Mouse (Mus musculus) liver, embryonic 16.5 days (tissue): ENCODE data around the gene Akap8l. TPM values are rescaled to one million over a fixed set of nuclear protein-coding genes. Genes with fewer than 3 reads are reported as not detected.

Experiments
- ATAC-seq: fragments of 200-750 bp; cut with Nextera tagmentation; 2 replicates; pipeline ENCODE4 v1.8.0; 2017; ENCODE audit warnings: low read depth, mild to moderate bottlenecking, moderate number of reproducible peaks, moderate library complexity
- H3K27ac ChIP-seq: fragments of 300-500 bp; sonication (generic); 2 replicates; pipeline ENCODE4 v1.5.1; 2014; ENCODE audit warnings: mild to moderate bottlenecking, low read length
- H3K27me3 ChIP-seq: fragments of 300-500 bp; sonication (generic); 2 replicates; pipeline ENCODE4 v1.6.1; 2014; ENCODE audit warnings: low read depth, low read length, mixed read lengths; ENCODE audit not compliant: control insufficient read depth, insufficient read depth
- H3K36me3 ChIP-seq: fragments of 300-500 bp; sonication (generic); 2 replicates; pipeline ENCODE4 v1.6.1; 2014; ENCODE audit warnings: mild to moderate bottlenecking; ENCODE audit not compliant: control insufficient read depth, insufficient read depth
- H3K4me1 ChIP-seq: fragments of 300-500 bp; sonication (generic); 2 replicates; pipeline ENCODE4 v1.6.1; 2014; ENCODE audit warnings: low read depth, low read length, mixed read lengths; ENCODE audit not compliant: control insufficient read depth
- H3K4me2 ChIP-seq: fragments of 300-500 bp; sonication (generic); 2 replicates; pipeline ENCODE4 v1.6.1; 2014; ENCODE audit warnings: low read depth, low read length, mixed read lengths
- H3K4me3 ChIP-seq: fragments of 300-500 bp; sonication (generic); 2 replicates; pipeline ENCODE4 v1.5.1; 2014; ENCODE audit warnings: low read depth, mild to moderate bottlenecking, low read length
- H3K9ac ChIP-seq: fragments of 300-500 bp; sonication (generic); 2 replicates; pipeline ENCODE4 v1.6.1; 2014; ENCODE audit warnings: low read depth, low read length
- H3K9me3 ChIP-seq: fragments of 300-500 bp; sonication (generic); replicated peaks from 2 replicates; pipeline ENCODE4 v1.6.1; 2016; ENCODE audit warnings: low read length; ENCODE audit not compliant: control insufficient read depth
- WGBS: fragments of 180-500 bp; shearing (Covaris S2); extraction: QIAGEN DNeasy Blood & Tissue Kit; methylation state at CpG from one replicate; pipeline ENCODE4 v1.1.7; 2014; ENCODE audit not compliant: insufficient replicate concordance; 5-methylcytosine and 5-hydroxymethylcytosine counted together
- polyA plus RNA-seq: library from polyadenylated mRNA; unstranded; fragments of >200 nt; fragmentation: Nextera tagmentation; extraction: Ambion mirVana; gene quantifications from 2 replicates; pipeline ENCODE4 v1.2.1, GENCODE M21; 2015

Gene Akap8l
- 37.9 and 42.2 TPM in 2 replicates for polyA plus RNA-seq

GRCm38 (mm10) chr17:32350382-32350983, at the start of gene Akap8l:
Akap8l (minus strand) TSS chr17:32350607.
- peak within 1 kb of the TSS; percentile 97 for H3K4me2 ChIP-seq
- peak within 1 kb of the TSS; percentile 68 for H3K4me3 ChIP-seq
- no peaks in the 10 kb centered on the region for H3K27me3 ChIP-seq
- under 1% methylated on average over 37 of the region's 37 CpGs for WGBS
- H3K36me3 ChIP-seq = peaks cover 11% of the 10 kb centered on the region
- ATAC-seq = peak; percentile 95
- peak within 1 kb of the TSS; percentile 73 for H3K9ac ChIP-seq
- H3K9me3 ChIP-seq = no peaks in the 10 kb centered on the region
- peaks cover 25% of the 10 kb centered on the region for H3K4me1 ChIP-seq
- H3K27ac ChIP-seq = peak within 1 kb of the TSS; percentile 87

GRCm38 (mm10) chr17:32396266-32396665, 45.9 kb upstream of the Akap8l start:
- no peak overlapping the region; the same call in 1 of the 2 replicates for H3K4me3 ChIP-seq

GRCm38 (mm10) chr17:32393944-32394343, 43.5 kb upstream of the Akap8l start:
- no peaks in the 10 kb centered on the region for H3K36me3 ChIP-seq
- peaks cover 10% of the 10 kb centered on the region for H3K27me3 ChIP-seq
- no peak overlapping the region for H3K4me3 ChIP-seq
- H3K9ac ChIP-seq = no peak overlapping the region
- no peak overlapping the region for H3K4me2 ChIP-seq
- no peak for ATAC-seq
- H3K27ac ChIP-seq = no peak overlapping the region
- H3K9me3 ChIP-seq = no peaks in the 10 kb centered on the region
- peaks cover 10% of the 10 kb centered on the region for H3K4me1 ChIP-seq
- WGBS = 68% methylated on average over 10 of the region's 10 CpGs

More at GRCm38 (mm10) chr17:32396266-32396665, 45.9 kb upstream of the Akap8l start:
- H3K9ac ChIP-seq = no peak overlapping the region
- H3K4me2 ChIP-seq = peak overlapping the region; percentile 0; the same call in 1 of the 2 replicates
- WGBS = 66% methylated on average over 37 of the region's 37 CpGs
- H3K27me3 ChIP-seq = peaks cover 10% of the 10 kb centered on the region
- peaks cover 6% of the 10 kb centered on the region for H3K4me1 ChIP-seq
- H3K27ac ChIP-seq = no peak overlapping the region
- H3K9me3 ChIP-seq = no peaks in the 10 kb centered on the region
- no peak for ATAC-seq
- H3K36me3 ChIP-seq = no peaks in the 10 kb centered on the region

GRCm38 (mm10) chr17:32389101-32389659, 38.8 kb upstream of the Akap8l start, which contains the start of gene Wiz:
Wiz (minus strand) TSS chr17:32389439.
- Histone ChIP-seq H3K27ac (peak within 1 kb of the TSS; percentile 73), H3K4me3 (peak within 1 kb of the TSS; percentile 79), H3K4me2 (peak within 1 kb of the TSS; percentile 99), H3K9me3 (no peaks in the 10 kb centered on the region), H3K27me3 (no peaks in the 10 kb centered on the region), H3K36me3 (no peaks in the 10 kb centered on the region), H3K9ac (peak within 1 kb of the TSS; percentile 78), H3K4me1 (peaks cover 26% of the 10 kb centered on the region)
- peak; percentile 85 for ATAC-seq
- WGBS = 0% methylated on average over 23 of the region's 44 CpGs

DNA sequence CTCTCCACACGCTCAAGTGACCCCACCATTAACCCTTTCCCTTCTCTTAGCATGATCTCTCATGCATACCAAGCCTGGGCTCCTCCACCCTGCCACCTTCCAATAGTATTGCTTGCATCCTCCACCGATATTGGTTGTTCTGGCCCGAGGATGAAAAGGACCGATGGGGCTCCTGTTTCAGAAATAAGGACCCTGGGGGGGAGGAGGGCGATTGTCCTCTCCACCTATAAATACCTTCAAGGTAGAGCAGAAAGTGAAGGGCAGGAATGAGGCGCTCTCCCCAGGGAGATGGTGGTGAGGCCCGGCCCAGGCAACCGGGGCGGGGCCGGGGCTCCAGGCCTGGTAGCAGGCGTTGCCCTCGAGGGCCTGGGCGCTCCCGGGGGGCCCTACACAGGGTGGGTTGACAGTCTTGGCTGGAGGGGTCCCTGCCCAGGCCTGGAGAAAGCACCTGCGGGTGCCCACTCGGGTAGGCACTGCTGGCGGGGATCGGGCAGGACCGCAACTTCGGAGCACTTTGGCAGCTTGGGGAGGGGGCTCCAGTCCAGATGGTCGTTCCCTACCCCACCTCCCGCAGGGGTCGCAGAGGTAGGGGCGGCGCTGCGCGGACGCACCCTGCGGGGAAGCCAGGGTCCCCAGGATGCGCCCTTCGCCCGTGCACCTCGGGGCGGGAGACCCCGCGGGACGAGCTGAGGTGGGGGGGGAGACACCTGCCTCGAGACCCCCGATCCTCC, 38.1 kb upstream of the Akap8l start:
- H3K9ac ChIP-seq = peak overlapping the region; percentile 78
- H3K4me1 ChIP-seq = peaks cover 26% of the 10 kb centered on the region
- 2% methylated on average over 33 of the region's 39 CpGs for WGBS
- peak overlapping the region; percentile 79 for H3K4me3 ChIP-seq
- H3K27me3 ChIP-seq = no peaks in the 10 kb centered on the region
- H3K36me3 ChIP-seq = no peaks in the 10 kb centered on the region
- no peaks in the 10 kb centered on the region for H3K9me3 ChIP-seq
- H3K27ac ChIP-seq = peak overlapping the region; percentile 73
- ATAC-seq = peak; percentile 65
- H3K4me2 ChIP-seq = peak overlapping the region; percentile 99

DNA sequence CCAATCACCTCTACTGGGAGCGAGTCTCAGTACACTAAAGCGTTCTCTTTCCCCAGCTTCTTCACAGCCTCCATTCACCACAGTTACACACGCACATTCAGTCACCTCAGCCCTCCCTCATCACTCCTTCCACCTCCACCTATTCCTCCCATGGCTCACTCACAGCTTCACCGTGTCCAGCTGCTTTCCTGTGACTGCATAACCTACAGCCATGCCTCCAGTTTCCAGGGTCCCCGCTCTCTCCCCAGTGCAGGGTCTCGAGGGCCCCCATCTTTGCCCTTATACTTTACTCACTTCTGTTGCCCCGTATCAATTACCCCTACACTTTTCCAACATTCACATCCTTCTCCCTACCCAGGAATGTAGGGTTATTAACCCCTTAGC, 37.6 kb upstream of the Akap8l start:
- H3K27me3 ChIP-seq = no peaks in the 10 kb centered on the region
- H3K27ac ChIP-seq = peak overlapping the region; percentile 30
- WGBS = 65% methylated on average over 7 of the region's 7 CpGs
- H3K9me3 ChIP-seq = no peaks in the 10 kb centered on the region
- peak overlapping the region; percentile 99 for H3K4me2 ChIP-seq
- no peak for ATAC-seq
- H3K36me3 ChIP-seq = no peaks in the 10 kb centered on the region
- H3K4me3 ChIP-seq = peak overlapping the region; percentile 79; the same call in 1 of the 2 replicates
- H3K9ac ChIP-seq = peak overlapping the region; percentile 78
- peaks cover 24% of the 10 kb centered on the region for H3K4me1 ChIP-seq

DNA sequence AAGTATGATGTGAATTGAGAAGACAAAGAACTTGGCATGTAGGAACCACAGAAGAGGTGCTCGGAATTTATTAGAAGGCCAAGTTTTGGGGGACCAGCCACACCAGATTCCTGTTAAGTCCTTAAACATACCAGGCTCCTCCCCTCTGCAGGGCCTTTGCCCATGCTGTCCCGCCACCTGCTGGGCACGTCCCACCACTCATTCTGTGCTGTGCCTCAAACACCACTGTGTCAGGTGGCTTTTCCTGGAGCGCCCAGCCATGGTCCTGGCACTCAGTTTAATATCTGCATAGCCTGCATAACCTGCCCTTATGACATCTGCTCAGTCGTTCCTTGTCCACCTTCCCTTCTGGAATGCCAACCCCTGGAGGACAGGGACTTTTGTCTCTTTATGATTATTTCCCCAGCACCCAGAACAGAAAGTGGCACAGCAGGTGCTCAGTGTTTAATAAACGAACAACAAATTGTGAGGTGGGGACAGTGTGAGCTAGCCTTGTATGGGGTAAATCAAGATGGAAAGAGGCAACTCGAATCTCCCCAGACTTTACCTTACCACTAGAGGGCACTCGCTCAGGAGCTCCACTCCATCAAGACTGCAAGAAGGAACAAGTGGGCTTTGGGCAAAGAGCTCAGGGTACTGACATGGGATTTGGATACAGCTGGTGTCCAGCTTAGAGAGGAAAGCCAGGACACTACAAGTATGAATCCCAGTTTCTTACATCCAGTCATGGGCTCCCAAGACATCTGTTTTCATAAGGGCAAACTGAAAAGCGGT, 36.4 kb upstream of the Akap8l start:
- Histone ChIP-seq H3K36me3 (no peaks in the 10 kb centered on the region), H3K4me3 (no peak overlapping the region), H3K4me1 (peaks cover 20% of the 10 kb centered on the region), H3K4me2 (no peak overlapping the region), H3K9me3 (no peaks in the 10 kb centered on the region), H3K27ac (no peak overlapping the region), H3K9ac (no peak overlapping the region), H3K27me3 (no peaks in the 10 kb centered on the region)
- WGBS = 47% methylated on average over 9 of the region's 9 CpGs
- no peak for ATAC-seq

GRCm38 (mm10) chr17:32383661-32384060, 33.3 kb upstream of the Akap8l start:
- Histone ChIP-seq H3K9me3 (no peaks in the 10 kb centered on the region), H3K27ac (no peak overlapping the region), H3K4me1 (peaks cover 13% of the 10 kb centered on the region), H3K27me3 (no peaks in the 10 kb centered on the region), H3K9ac (no peak overlapping the region), H3K4me2 (no peak overlapping the region), H3K36me3 (no peaks in the 10 kb centered on the region), H3K4me3 (no peak overlapping the region)
- 74% methylated on average over 5 of the region's 5 CpGs for WGBS
- ATAC-seq = no peak
